ENCODE assay signal across 20 mouse cellular contexts in genomic region chr15:84741573-84741972, GRCm38 (mm10). TPM values are rescaled to one million over a fixed set of nuclear protein-coding genes. Genes with fewer than 3 reads are reported as not detected.
DNase-seq lines count a peak whose midpoint lies in the region; ATAC-seq and TF ChIP-seq lines count a peak whose summit lies in the region.
"Had no signal": no experiment of that assay in that cellular context is flagged by ENCODE, and none has a peak within 500 bp of the region (broad histone marks: within the 10 kb centered on the region; RNA-seq: fewer than 3 reads in every experiment).

No protein-coding gene starts in this region.

- H3K36me3 ChIP-seq in liver, postnatal 0 days (replicated peaks; ENCODE audit: insufficient read depth, low read length) = no peaks in the 10 kb centered on the region
- H3K36me3 ChIP-seq in liver, embryonic 11.5 days (ENCODE audit: control insufficient read depth, insufficient read depth, low read length) = no peaks in the 10 kb centered on the region
- H3K36me3 ChIP-seq in testis, adult 2 months (ENCODE audit: control insufficient read depth, insufficient read depth, low read length) = no peaks in the 10 kb centered on the region
- H3K36me3 ChIP-seq: embryonic facial prominence, embryonic 12.5 days; forebrain, embryonic 15.5 days; hindbrain, embryonic 13.5 days; midbrain, embryonic 13.5 days had no signal

- no peaks in the 10 kb centered on the region for H3K9me3 ChIP-seq in liver, postnatal 0 days (ENCODE audit: low read length)
- no peaks in the 10 kb centered on the region for H3K9me3 ChIP-seq in liver, embryonic 11.5 days (ENCODE audit: control insufficient read depth, low read length)
- H3K9me3 ChIP-seq: embryonic facial prominence, embryonic 12.5 days; forebrain, embryonic 15.5 days; hindbrain, embryonic 13.5 days; midbrain, embryonic 13.5 days had no signal

- TF ChIP-seq POLR2A in testis, adult 2 months (IDR thresholded peaks at IDR 0.05; ENCODE audit: control insufficient read depth, low read depth, low read length) = no peak

- H3K4me2 ChIP-seq in liver, postnatal 0 days (ENCODE audit: low read depth, low read length) = no peak overlapping the region
- no peak overlapping the region for H3K4me2 ChIP-seq in liver, embryonic 11.5 days
- H3K4me2 ChIP-seq: embryonic facial prominence, embryonic 12.5 days; forebrain, embryonic 15.5 days; hindbrain, embryonic 13.5 days; midbrain, embryonic 13.5 days had no signal

- H3K4me1 ChIP-seq in liver, postnatal 0 days (ENCODE audit: insufficient read depth) = 0 out of 2 replicates have a peak, but pooled peaks cover 3% of the 10 kb centered on the region
- H3K4me1 ChIP-seq in liver, embryonic 11.5 days (replicated peaks; ENCODE audit: control insufficient read depth, insufficient read depth, low read length) = 0 out of 2 replicates have a peak, but pooled peaks cover 5% of the 10 kb centered on the region
- 0 out of 2 replicates have a peak, but pooled peaks cover 2% of the 10 kb centered on the region for H3K4me1 ChIP-seq in testis, adult 2 months (ENCODE audit: control insufficient read depth, insufficient read depth, low read length)

- H3K9ac ChIP-seq in liver, postnatal 0 days (replicated peaks) = no peak overlapping the region
- H3K9ac ChIP-seq in liver, embryonic 11.5 days (ENCODE audit: low read depth, low read length) = no peak overlapping the region
- H3K9ac ChIP-seq: embryonic facial prominence, embryonic 12.5 days; forebrain, embryonic 15.5 days; hindbrain, embryonic 13.5 days; midbrain, embryonic 13.5 days had no signal

- ATAC-seq in liver, postnatal 0 days = 0 out of 2 replicates have a peak, but pooled peaks have one; percentile 31
- no peak for ATAC-seq in liver, embryonic 11.5 days (replicated peaks; ENCODE audit: low FRiP score)
- ATAC-seq: forebrain, embryonic 15.5 days; midbrain, embryonic 13.5 days had no signal

- WGBS in liver, postnatal 0 days (ENCODE audit: insufficient replicate concordance) = 61% methylated on average over 3 of the region's 3 CpGs
- 65% methylated on average over 3 of the region's 3 CpGs for WGBS in liver, embryonic 11.5 days

- peak; percentile 8; the same call in 1 of the 2 replicates for TF ChIP-seq CTCF in gastrocnemius, adult 2 months (IDR thresholded peaks at IDR 0.05)
- peak; percentile 45 for TF ChIP-seq CTCF in liver, postnatal 0 days (IDR thresholded peaks at IDR 0.05; ENCODE audit: low read depth)
- peak; percentile 19; the same call in 1 of the 2 replicates for TF ChIP-seq CTCF in testis, adult 2 months (IDR thresholded peaks at IDR 0.05; ENCODE audit: control insufficient read depth, insufficient read depth, insufficient replicate concordance, low read depth, low read length)

- intact Hi-C loops in gastrocnemius, adult 2 months (cut with DNase I) = no loop called here

- no peak for TF ChIP-seq EP300 in liver, postnatal 0 days (IDR thresholded peaks at IDR 0.05; ENCODE audit: low read depth)

- H3K4me3 ChIP-seq in gastrocnemius, adult 2 months = no peak overlapping the region
- H3K4me3 ChIP-seq in liver, postnatal 0 days (ENCODE audit: low read depth, low read length) = no peak overlapping the region
- H3K4me3 ChIP-seq in liver, embryonic 11.5 days (ENCODE audit: low read depth, low read length) = no peak overlapping the region
- no peak overlapping the region for H3K4me3 ChIP-seq in testis, adult 2 months (ENCODE audit: control insufficient read depth, low read depth, low read length)
- H3K4me3 ChIP-seq: embryonic facial prominence, embryonic 12.5 days; forebrain, embryonic 15.5 days; hindbrain, embryonic 13.5 days; midbrain, embryonic 13.5 days had no signal

- H3K27ac ChIP-seq in gastrocnemius, adult 2 months = no peak overlapping the region
- no peak overlapping the region for H3K27ac ChIP-seq in liver, postnatal 0 days (ENCODE audit: low read depth)
- H3K27ac ChIP-seq in liver, embryonic 11.5 days (ENCODE audit: low read depth, low read length) = no peak overlapping the region
- H3K27ac ChIP-seq in testis, adult 2 months (ENCODE audit: control insufficient read depth, insufficient read depth, low read depth, low read length) = no peak overlapping the region
- H3K27ac ChIP-seq: embryonic facial prominence, embryonic 12.5 days; forebrain, embryonic 15.5 days; hindbrain, embryonic 13.5 days; midbrain, embryonic 13.5 days had no signal

- no peak for DNase-seq in gastrocnemius, adult 2 months
- no peak for DNase-seq in gastrocnemius, adult 8-10 months (ENCODE audit: low spot score in 2 of 2)
- no peak for DNase-seq in liver, postnatal 0 days
- DNase-seq in liver, embryonic 11.5 days (ENCODE audit: low spot score) = no peak
- DNase-seq in testis, postnatal 14 days (ENCODE audit: low spot score) = no peak
- DNase-seq in spleen, postnatal 14 days (ENCODE audit: low spot score in 2 of 2) = no peak
- no peak for DNase-seq in cerebellum, adult 18-20 months
- DNase-seq: adrenal gland, postnatal 10 days; cerebellum, adult 2 months; heart, adult 18-20 months; heart, postnatal 10 days; kidney, adult 11 months; right cerebral cortex, postnatal 4 days had no signal

- H3K27me3 ChIP-seq in liver, postnatal 0 days (ENCODE audit: insufficient read depth, low read length) = no peaks in the 10 kb centered on the region
- H3K27me3 ChIP-seq in liver, embryonic 11.5 days (replicated peaks; ENCODE audit: control insufficient read depth, insufficient read depth, low read length) = no peaks in the 10 kb centered on the region
- no peaks in the 10 kb centered on the region for H3K27me3 ChIP-seq in testis, adult 2 months (ENCODE audit: control insufficient read depth, insufficient read depth, low read length)
- H3K27me3 ChIP-seq: embryonic facial prominence, embryonic 12.5 days; forebrain, embryonic 15.5 days had no signal

RNA-seq across cellular contexts. Expression of gene Arhgap8, which starts 21.7 kb away (rescaled TPM):
- total RNA-seq in gastrocnemius, adult 2 months (2021) = under 1 TPM in 1 of 2 experiments, not detected in 1; 0.25 TPM
- under 1 TPM in 2 of 4 experiments, not detected in 2; 0.31 to 0.32 TPM for total RNA-seq in gastrocnemius, adult 8-10 months (2022)
- polyA plus RNA-seq in liver, postnatal 0 days (2015; fragmentation: Nextera tagmentation; extraction: Ambion mirVana) = 0.19 and 0.58 TPM in 2 replicates
- 0.93 and 1.3 TPM in 2 replicates for polyA plus RNA-seq in liver, embryonic 11.5 days (2014; fragmentation: Nextera tagmentation; extraction: Ambion mirVana)
- 3.1 and 3.7 TPM in 2 replicates for polyA plus RNA-seq in testis, adult 2 months (2012; rRNA removed)
- total RNA-seq: common myeloid progenitor, adult 5-6 weeks; neutrophil, adult 5-6 weeks had no signal
